Mouse (Mus musculus) forebrain, postnatal 0 days (tissue): Measurements from ENCODE around the gene Tmem178b. TPM values are rescaled to one million over a fixed set of nuclear protein-coding genes. Genes with fewer than 3 reads are reported as not detected.
A peak's percentile ranks its signal among the peaks of the same experiment; 100 is the strongest.

Source experiments
- ATAC-seq: fragments of 200-750 bp; cut with Nextera tagmentation; 2 replicates; pipeline ENCODE4 v1.8.0; 2017; ENCODE audit warnings: mild to moderate bottlenecking, moderate library complexity
- DNase-seq: peaks from one replicate; pipeline ENCODE4 v3.0.0-alpha.2; 2015
- H3K27ac ChIP-seq: fragments of 300-500 bp; sonication (generic); 2 replicates; pipeline ENCODE4 v1.5.1; 2014; ENCODE audit warnings: low read depth, mild to moderate bottlenecking, antibody characterized with exemption, low read length, moderate library complexity, mixed read lengths
- H3K27me3 ChIP-seq: fragments of 300-500 bp; sonication (generic); 2 replicates; pipeline ENCODE4 v1.6.1; 2014; ENCODE audit warnings: mild to moderate bottlenecking, low read length, mixed read lengths; ENCODE audit not compliant: insufficient read depth
- H3K36me3 ChIP-seq: fragments of 300-500 bp; sonication (generic); 2 replicates; pipeline ENCODE4 v1.6.1; 2014; ENCODE audit warnings: mild to moderate bottlenecking, moderate library complexity; ENCODE audit not compliant: insufficient read depth
- H3K4me1 ChIP-seq: fragments of 300-500 bp; sonication (generic); 2 replicates; pipeline ENCODE4 v1.6.1; 2014; ENCODE audit warnings: antibody characterized with exemption; ENCODE audit not compliant: insufficient read depth
- H3K4me2 ChIP-seq: fragments of 300-500 bp; sonication (generic); 2 replicates; pipeline ENCODE4 v1.6.1; 2014; ENCODE audit warnings: low read depth, mild to moderate bottlenecking, moderate library complexity
- H3K4me3 ChIP-seq: fragments of 300-500 bp; sonication (generic); 2 replicates; pipeline ENCODE4 v1.5.1; 2014; ENCODE audit warnings: low read depth, low read length, mixed read lengths
- H3K9ac ChIP-seq: fragments of 300-500 bp; sonication (generic); 2 replicates; pipeline ENCODE4 v1.6.1; 2014; ENCODE audit warnings: mild to moderate bottlenecking
- H3K9me3 ChIP-seq: fragments of 300-500 bp; sonication (generic); 2 replicates; pipeline ENCODE4 v1.6.1; 2016; ENCODE audit warnings: low read length
- CTCF ChIP-seq: sonication (generic); IDR thresholded peaks from 2 replicates; pipeline ENCODE4 v1.5.1; 2016; ENCODE audit warnings: antibody characterized with exemption, control low read depth, low read depth
- WGBS: fragments of 180-500 bp; shearing (Covaris S2); extraction: QIAGEN DNeasy Blood & Tissue Kit; methylation state at CpG from one replicate; pipeline ENCODE4 v1.1.7; 2014; 5-methylcytosine and 5-hydroxymethylcytosine counted together
- polyA plus RNA-seq: library from polyadenylated mRNA; unstranded; fragments of >200 nt; fragmentation: Nextera tagmentation; extraction: Ambion mirVana; gene quantifications from 2 replicates; pipeline ENCODE4 v1.2.1, GENCODE M21; 2015
- total RNA-seq: library from RNA; depleted of rRNA; stranded (reverse); fragments of >200 nt; gene quantifications from 2 replicates; pipeline ENCODE4 v1.2.3, GENCODE M21; 2014

The Tmem178b gene
- total and polyA plus RNA-seq, 2 experiments from 2014 or later: 25.1 to 133 TPM

DNA sequence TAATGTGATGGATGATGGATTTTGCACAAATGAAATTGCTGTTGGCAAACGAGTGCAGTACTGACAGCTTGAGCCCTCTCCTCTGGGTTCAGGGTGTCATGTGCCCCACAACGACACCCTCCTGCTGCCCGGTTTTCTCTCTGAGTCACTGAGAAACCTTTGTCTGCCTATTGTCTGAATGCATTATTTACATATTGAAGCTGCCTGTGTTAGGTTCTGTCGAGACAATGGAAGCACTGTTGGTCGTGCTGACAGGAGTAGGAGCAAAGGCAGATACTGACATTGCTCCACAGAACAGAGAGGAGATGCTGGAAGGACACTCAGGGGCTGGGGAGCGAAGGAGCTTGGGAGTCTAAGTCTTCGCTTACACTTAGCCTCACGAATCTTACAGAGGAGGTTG lies 44.2 kb downstream of the Tmem178b start:
- 33% methylated on average over 8 of the region's 8 CpGs for WGBS
- H3K9me3 ChIP-seq: no peaks in the 10 kb centered on the region
- H3K36me3 ChIP-seq: no peaks in the 10 kb centered on the region
- no peak for ATAC-seq
- no peak overlapping the region for H3K27ac ChIP-seq
- no peak overlapping the region for H3K4me3 ChIP-seq
- H3K27me3 ChIP-seq: no peaks in the 10 kb centered on the region
- no peak for DNase-seq
- no peak for TF ChIP-seq CTCF
- no peak overlapping the region for H3K9ac ChIP-seq
- no peaks in the 10 kb centered on the region for H3K4me1 ChIP-seq
- no peak overlapping the region for H3K4me2 ChIP-seq

DNA sequence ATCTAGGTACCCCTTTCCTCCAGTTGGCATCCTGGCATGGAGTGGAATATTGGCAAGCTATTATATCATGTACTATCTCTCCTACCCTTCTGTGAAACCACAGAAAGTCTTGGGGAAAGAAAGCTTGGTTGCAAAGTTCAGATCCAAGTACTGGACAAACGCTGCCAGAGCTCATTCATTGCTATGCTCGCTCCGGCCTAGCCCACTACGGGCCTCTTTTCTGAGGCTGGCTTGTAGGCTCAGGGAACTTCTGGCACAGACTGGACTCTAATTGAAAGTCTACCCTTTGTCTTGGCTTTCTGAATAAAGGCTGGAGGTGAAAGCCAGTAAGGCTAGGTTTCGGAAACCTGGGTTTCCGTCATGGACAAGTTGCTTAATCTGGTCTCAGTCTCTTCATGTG lies 44.7 kb downstream of the Tmem178b start:
- Histone ChIP-seq H3K4me2 (no peak overlapping the region), H3K36me3 (no peaks in the 10 kb centered on the region), H3K27ac (no peak overlapping the region), H3K27me3 (no peaks in the 10 kb centered on the region), H3K9ac (no peak overlapping the region), H3K9me3 (no peaks in the 10 kb centered on the region), H3K4me1 (no peaks in the 10 kb centered on the region), H3K4me3 (no peak overlapping the region)
- ATAC-seq (no peak), DNase-seq (no peak)
- TF ChIP-seq CTCF: no peak
- WGBS: 67% methylated on average over 6 of the region's 6 CpGs

DNA sequence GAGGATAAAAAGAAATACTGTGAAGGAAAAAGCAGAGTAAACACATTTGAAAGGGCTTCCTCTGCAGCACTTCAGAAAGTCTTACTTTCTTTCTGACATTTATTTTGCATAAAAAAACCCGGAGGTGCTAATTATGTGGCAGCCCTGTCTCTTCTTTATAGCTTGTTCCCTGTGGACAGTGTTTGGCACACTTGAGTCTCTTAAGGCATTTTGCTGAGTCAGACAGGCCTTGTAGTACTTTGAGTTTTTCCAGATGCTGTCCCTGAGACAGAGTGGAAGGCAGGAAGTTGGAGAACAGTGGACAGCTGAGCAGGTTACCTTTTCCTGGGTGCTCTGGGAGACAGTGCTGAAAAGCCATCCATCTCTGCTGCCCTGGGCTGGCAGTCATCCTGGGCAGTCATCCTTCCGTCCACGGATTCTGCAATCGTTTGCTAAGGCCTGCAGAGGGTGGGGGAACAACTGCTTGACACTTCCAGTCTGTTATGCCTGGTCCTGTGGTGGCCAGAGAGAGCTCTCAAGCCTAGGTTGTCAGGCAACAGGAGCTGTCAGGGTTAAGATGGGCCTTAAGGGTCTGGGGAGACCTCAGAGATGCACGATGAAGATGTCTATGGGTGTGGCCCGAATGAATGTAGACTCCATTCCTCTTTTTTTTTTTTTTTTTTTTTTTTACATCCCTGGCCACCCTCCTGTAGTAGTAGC lies 46.1 kb downstream of the Tmem178b start:
- DNase-seq (no peak), ATAC-seq (no peak)
- TF ChIP-seq CTCF: no peak
- Histone ChIP-seq H3K4me1 (no peaks in the 10 kb centered on the region), H3K4me2 (no peak overlapping the region), H3K9ac (no peak overlapping the region), H3K36me3 (no peaks in the 10 kb centered on the region), H3K9me3 (no peaks in the 10 kb centered on the region), H3K27ac (no peak overlapping the region), H3K4me3 (no peak overlapping the region), H3K27me3 (no peaks in the 10 kb centered on the region)
- WGBS: 77% methylated on average over 6 of the region's 6 CpGs

DNA sequence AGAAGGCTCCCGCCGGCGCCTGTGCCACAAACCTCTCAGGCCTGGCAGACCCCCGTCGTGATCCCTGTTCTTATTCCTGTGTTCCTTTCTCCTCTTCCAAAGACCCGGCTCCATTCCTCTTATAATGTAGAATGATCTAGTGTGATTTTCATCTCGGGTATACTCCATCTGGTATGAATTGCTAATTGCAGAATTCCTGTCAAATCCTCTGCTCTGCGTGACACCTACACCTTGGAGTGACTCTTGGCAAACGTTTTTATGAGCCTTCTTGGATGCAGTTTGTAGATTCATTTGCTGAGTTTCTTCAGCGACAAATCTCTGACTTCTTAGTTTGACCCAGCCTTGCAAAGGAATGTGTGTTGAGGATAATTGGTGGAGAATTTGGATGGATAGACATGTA lies 53.4 kb downstream of the Tmem178b start:
- TF ChIP-seq CTCF: no peak
- 79% methylated on average over 10 of the region's 10 CpGs for WGBS
- Histone ChIP-seq H3K27me3 (no peaks in the 10 kb centered on the region), H3K9me3 (no peaks in the 10 kb centered on the region), H3K4me2 (no peak overlapping the region), H3K36me3 (no peaks in the 10 kb centered on the region), H3K4me3 (no peak overlapping the region), H3K4me1 (no peaks in the 10 kb centered on the region), H3K27ac (no peak overlapping the region), H3K9ac (no peak overlapping the region)
- peak; percentile 48; the same call in 1 of the 2 replicates for ATAC-seq
- no peak for DNase-seq

DNA sequence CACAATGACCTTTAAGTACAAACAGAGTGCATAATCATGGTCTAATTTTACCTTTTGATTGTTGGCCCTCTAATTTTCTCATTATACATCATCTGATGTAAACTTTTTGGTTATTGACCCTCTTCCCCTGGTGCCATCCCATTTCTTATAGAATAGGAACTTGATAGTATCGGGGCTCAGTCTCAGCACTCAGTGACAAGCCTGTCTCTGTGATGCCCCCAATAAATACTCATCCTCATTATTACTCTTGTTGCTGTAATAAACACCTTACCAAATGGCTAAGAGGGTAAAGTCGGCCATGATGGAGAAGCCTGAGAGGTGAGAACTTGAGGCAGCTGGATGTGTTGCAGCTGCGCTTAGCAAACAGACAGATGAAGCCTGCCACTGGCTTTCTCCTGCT lies 63.5 kb downstream of the Tmem178b start:
- no peak overlapping the region for H3K9ac ChIP-seq
- no peak for TF ChIP-seq CTCF
- ATAC-seq: no peak
- no peaks in the 10 kb centered on the region for H3K4me1 ChIP-seq
- WGBS: 89% methylated on average over 3 of the region's 3 CpGs
- H3K27ac ChIP-seq: no peak overlapping the region
- no peak for DNase-seq
- H3K27me3 ChIP-seq: no peaks in the 10 kb centered on the region
- no peak overlapping the region for H3K4me3 ChIP-seq
- H3K9me3 ChIP-seq: no peaks in the 10 kb centered on the region
- H3K4me2 ChIP-seq: no peak overlapping the region
- H3K36me3 ChIP-seq: no peaks in the 10 kb centered on the region

DNA sequence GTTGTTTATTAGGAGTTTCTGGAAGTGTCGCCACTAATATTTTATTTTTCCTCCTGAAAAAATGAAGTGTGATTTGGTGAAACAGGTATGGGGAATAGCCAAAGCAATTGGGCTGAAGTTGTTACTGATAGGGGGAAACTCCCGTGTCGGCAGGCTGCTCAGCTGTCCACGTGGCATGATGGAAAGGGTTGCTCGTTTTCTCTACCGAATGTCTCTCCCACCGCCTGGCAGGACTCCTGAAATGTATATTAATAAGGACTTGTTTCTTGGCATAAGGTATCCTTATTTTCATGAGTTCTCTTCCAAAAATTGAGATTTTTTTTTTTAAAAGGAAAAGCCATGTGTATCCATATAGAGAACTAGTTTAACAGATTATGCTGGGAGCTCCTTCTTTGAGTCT lies 67.8 kb downstream of the Tmem178b start:
- Histone ChIP-seq H3K4me2 (no peak overlapping the region), H3K9me3 (no peaks in the 10 kb centered on the region), H3K27ac (no peak overlapping the region), H3K9ac (no peak overlapping the region), H3K36me3 (no peaks in the 10 kb centered on the region), H3K4me3 (no peak overlapping the region), H3K27me3 (no peaks in the 10 kb centered on the region), H3K4me1 (no peaks in the 10 kb centered on the region)
- DNase-seq: peak; percentile 40
- TF ChIP-seq CTCF: no peak
- peak; percentile 47; the same call in 1 of the 2 replicates for ATAC-seq
- 52% methylated on average over 7 of the region's 7 CpGs for whole genome bisulfite sequencing

DNA sequence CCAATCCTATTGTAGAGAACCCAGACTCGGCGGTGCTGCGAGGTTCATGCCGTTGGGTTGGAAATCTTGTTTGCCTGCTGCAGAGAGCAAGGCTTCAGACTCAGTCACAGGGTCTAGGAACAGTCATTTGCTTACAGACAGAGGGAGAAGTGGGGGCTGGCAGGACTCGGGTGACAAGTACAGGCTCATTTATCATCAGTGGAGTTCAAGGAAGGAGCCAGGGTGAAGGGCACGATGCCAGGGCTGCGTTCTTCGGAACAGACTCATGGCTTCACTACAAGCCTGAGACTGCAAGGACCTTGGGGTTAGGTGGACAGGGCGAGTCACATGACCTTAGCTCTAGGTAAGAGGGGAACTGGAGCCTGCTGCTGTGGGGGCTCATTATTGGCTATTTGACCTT lies 71.8 kb downstream of the Tmem178b start:
- Histone ChIP-seq H3K9me3 (no peaks in the 10 kb centered on the region), H3K27ac (no peak overlapping the region), H3K36me3 (no peaks in the 10 kb centered on the region), H3K9ac (no peak overlapping the region), H3K27me3 (no peaks in the 10 kb centered on the region), H3K4me2 (no peak overlapping the region), H3K4me3 (no peak overlapping the region), H3K4me1 (peaks cover 7% of the 10 kb centered on the region; the same call in 1 of the 2 replicates)
- TF ChIP-seq CTCF: no peak
- 80% methylated on average over 9 of the region's 9 CpGs for WGBS
- DNase-seq: no peak
- ATAC-seq: no peak
